Mouse (Mus musculus): ENCODE results near the gene Senp8.
A peak's percentile ranks its signal among the peaks of the same experiment; 100 is the strongest.

Gene Senp8

DNA sequence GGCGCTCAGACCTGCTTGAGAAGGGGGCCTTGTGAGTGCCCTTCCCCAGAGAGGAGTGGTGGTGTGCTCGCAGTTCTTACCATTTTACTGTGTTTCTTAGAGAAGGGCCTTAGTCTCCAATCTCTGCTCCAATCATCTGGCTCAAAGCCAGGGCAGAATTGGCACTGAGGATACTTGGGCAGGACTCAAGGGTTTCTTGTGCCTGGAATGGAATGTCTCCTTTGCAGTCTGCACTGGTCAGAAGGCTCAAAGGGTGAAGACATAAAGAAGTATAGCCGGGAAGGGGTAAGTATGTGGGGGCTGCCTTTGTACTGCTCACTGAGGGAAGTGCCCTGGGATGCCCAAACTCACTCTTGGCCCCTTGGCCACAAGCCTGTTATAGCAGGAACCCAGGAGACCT lies 41.3 kb downstream of the Senp8 start:
- DNase-seq: no peak

- no peak for DNase-seq
Measured at GRCm38 (mm10) chr9:59706850-59707825, 43.4 kb downstream of the Senp8 start.

DNA sequence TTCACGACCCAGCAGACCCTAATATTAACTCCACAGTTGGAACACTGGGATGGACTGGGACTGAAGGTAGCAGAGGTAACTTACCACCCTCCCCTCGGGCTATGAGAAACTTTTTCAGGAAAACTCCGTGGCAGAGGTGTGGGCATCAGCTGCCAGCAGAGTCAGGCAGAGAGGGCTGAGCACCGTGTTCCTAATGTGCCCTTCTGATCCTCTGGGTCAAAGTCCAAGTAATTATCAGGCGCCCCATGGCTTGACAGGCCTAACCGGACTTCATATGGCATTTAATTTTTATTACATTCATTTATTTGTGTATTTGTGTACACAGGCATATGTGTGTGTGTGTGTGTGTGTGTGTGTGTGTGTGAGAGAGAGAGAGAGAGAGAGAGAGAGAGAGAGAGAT lies 47.4 kb downstream of the Senp8 start:
- DNase-seq: no peak

DNA sequence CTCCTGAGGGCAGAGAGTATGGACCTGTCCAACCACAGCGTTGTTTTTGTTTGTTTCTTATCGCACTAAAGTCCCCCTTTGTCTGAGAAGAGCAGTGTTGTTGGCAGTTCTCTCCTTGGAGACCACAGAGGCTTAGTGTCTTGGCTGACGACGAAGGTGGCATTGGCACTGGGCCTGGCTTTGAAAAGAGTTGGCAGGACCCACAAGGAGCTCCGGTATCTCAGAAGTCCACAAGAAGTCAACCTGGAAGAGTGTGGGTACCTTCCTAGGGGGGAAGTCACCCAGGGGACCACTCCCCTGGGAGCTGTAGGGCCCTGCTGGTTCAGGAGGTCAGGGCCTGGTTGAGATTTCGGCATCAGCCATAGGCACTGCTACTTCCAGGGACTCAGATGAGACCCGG lies 49.4 kb downstream of the Senp8 start:
- DNase-seq: no peak

- DNase-seq: no peak
Measured at GRCm38 (mm10) chr9:59696381-59696780, 54.1 kb downstream of the Senp8 start.

DNA sequence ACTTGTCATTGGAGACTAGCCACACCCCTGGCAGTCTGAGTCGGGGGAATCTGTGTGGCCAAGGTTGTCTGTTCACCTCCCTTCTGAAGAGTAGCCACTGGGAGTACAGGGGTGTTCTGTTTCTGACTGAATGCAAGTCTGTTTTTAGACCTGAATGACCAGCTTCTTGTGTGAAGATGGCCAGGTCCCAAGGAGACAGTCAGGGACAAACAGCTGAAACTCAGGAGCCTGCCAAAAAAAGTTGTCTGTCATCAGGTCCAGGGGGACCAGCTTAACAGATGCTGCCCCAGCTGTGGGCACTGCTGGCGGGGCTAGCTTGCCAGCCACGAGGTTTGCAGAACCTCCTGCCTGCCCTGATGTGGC lies 55.1 kb downstream of the Senp8 start:
- DNase-seq: no peak

DNA sequence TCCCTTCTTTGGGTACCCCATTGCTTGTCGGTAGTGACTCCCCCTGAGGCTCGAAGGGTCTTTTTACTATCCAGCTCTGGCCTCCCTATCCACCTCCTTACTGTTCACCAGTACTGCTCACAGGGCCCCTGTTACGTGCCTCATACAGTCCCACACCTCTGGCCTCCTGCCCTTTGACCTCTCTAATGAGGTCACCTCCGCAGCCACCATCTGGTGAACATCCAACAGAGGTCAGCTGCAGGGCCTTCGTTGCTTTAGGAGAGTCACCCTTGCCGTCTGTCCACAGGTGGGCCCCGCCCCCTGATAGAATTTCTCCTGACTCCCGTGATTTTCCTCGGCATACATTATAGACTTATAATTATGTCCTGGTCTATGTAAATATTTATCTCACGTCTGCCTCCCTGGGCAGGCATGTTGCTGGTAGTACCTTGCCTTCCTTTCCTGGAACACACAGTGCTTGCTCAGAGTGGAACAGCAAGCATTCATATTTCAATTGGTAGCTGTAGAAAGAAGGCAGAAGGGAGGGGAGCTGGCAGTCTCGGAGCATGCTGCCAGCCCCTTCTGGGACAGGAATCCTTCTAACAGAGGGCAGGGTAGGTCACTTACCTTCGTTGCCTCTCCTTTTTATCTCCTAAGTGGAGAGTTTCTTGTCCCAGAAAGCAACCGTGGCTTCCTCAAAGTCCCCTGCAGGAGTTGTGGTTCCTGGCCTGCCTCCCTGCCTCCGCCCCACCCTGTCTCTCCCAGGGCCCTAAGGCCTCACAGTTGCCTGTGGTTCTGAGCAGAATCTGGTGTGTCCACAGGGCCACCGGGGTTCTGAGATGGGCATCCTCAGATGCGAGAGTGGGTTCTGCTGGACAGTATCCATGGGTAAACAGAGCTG lies 55.7 kb downstream of the Senp8 start:
- DNase-seq: no peak

- DNase-seq: peak; percentile 56
Measured at GRCm38 (mm10) chr9:59692145-59692544, 58.4 kb downstream of the Senp8 start.

DNA sequence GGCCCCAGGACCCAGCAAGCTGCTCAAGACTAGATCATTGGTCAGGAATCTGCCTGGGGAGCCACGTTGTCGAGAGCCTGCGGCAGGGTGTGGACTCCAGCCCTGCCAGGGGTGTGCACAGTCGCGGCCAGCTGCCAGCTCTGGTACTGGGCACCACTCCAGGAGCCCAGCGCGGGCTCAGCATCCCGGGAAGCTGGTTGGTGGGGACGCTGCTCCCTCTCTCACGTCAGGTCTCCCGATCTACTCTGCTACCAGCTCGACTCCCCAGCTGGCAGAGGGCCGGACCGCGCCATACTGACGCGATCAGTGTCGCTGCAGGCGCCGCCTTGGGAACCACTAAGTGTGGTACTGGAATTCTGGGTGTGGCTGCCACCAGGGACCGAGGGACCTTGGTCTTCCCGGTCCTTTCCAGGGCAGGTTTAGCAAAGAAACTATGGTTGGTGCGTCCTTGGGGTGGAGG lies 58.8 kb downstream of the Senp8 start:
- DNase-seq: peak; percentile 88

DNA sequence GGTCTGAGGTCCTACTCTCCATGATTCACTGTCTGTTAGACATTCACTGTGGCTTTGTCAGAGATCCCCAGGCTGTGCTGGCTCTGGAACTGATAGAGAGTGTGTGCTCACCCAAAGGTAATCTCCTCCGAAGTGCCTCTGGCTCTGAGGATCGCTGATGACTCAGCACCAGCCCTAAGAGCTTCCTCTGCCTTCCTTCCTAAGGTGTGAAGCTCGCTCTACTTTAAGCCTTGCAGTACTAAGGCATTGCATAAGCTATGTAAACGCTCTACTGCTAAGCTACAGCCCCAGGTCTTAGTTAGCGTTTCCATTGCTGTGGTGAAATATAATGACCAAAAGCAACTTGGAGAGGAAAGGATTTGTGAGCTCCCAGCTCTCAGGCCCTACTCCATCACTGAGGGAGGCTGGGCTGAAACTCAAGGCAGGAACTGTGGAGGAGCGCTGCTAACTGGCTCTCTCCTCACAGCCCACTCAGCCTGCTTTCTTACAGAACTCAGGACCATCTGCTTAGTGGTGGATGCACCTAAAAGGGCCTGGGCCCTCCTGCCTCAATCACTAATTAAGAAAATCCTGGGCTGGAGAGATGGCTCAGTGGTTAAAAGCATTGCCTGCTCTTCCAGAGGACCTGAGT lies 63.0 kb downstream of the Senp8 start:
- DNase-seq: peak; percentile 75
